Mouse (Mus musculus) naive thymus-derived CD4-positive, alpha-beta T cell, adult 5 months (primary cell): ENCODE data around the gene Lhx6. TPM values are rescaled to one million over a fixed set of nuclear protein-coding genes. Genes with fewer than 3 reads are reported as not detected.

Source experiments
- polyA plus RNA-seq: library from polyadenylated mRNA; unstranded; fragments of 100-300 nt; shearing (Covaris generic); gene quantifications from one replicate; pipeline ENCODE4 v1.2.1, GENCODE M21; 2017

Gene Lhx6
- polyA plus RNA-seq: not detected

DNA sequence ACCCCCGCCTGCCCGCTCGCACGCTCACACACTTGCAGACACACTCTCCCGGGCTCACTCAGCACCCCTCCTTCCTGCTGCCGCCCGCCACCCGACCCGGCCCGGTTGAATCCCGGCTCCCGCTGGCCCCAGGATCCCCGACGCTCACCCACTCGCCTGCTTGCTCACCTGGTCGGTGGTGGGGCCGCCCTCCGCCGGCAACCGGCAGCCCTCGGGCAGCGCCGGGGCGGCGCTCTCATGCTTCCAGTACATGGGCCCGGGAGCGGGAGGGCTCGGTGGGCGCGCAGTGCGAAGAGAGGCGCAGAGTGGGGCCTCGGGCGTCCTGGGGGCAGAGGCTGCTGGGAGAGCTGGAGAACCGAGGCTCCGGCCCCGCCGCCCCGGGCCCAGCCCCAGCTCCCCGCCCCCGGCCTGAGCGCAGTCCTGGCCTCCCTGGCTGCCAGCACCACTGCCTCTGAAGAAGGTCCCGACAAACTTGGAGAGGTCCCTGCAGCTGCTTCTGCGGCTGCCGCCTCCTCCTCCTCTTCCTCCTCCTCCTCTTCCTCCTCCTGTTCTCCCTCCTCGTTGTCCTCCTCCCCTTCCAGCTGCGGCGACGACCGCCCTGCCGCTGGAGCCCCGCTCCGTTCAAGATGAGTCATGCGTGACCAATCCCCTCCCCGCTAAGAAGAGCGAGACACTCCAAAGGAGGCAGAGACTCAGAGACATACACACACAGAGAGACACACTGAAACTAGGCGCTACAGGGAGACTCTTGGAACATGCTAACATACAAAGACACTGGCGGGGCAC lies at the start of gene Lhx6:
Lhx6 (minus strand) TSS at position 453 of the 786 bp plus-strand sequence.

GRCm38 (mm10) chr2:36136300-36136941 lies 31.2 kb upstream of the Lhx6 start, which contains the start of the genes Mrrf and Rbm18:
Gene Mrrf, plus strand, starts transcription at chr2:36136389.
Gene Rbm18, minus strand, starts transcription at chr2:36136773.

DNA sequence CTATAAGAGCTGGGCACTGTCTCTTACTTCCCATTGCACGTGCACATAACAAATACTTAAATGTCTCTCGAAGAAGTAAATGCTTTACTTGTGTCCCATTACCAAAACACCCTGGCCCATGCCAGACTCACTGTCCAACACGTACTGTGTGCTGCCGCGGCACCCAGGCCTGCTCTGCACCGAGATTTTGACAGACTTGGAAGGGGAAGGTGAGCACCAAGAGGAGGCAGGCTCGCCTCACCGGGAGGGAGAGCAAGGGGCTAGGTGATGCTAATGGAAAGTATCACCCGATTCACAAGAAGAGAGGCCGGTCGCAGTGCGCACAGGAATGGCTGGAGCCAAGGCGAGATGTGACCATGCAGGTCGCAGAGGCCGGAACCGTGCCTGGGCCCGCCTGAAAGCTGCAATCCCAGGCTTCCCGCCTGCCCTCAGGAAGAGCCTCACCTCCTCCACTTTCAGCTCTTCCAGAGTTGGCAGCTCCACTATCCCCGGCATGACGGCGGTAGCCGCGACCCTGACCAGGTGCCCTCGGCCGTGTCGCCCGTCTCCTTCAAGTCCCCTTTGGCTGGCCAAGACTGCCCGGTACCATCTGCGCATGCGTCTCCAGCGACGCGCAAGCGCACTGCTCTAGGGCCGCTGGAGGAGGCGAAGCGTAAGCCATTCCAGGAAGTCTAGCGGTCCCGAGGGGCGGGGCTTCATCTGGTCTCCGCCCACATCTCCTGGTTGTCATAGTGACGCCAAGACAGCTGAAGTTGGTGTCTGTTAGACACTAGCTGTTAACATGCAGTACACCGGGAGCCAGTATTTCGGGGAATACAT lies 56.3 kb downstream of the Lhx6 start, which contains the start of the genes Ndufa8 and Morn5:
Ndufa8 (minus strand) TSS at position 659 of the 819 bp plus-strand sequence.
Morn5 (plus strand) TSS at position 711 of the 819 bp plus-strand sequence.

Other genes with a start within 250 kb of the Lhx6 start
- 1.3 TPM for gene Ttll11, start 125.5 kb downstream of the Lhx6 start, polyA plus RNA-seq
- gene Ndufa8, start 56.0 kb downstream of the Lhx6 start, polyA plus RNA-seq: 78.5 TPM
- not detected for gene Morn5, start 56.0 kb downstream of the Lhx6 start, polyA plus RNA-seq
- 12.4 TPM for gene Mrrf, start 31.0 kb upstream of the Lhx6 start, polyA plus RNA-seq
- gene Rbm18, start 31.4 kb upstream of the Lhx6 start, polyA plus RNA-seq: 74.0 TPM
- not detected for gene Ptgs1, start 125.0 kb upstream of the Lhx6 start, polyA plus RNA-seq